Comparison of ENCODE assay signal across 9 mouse cellular contexts in genomic region chr7:127613501-127613900, GRCm38 (mm10). TPM values are rescaled to one million over a fixed set of nuclear protein-coding genes. Genes with fewer than 3 reads are reported as not detected.
DNase-seq lines count a peak whose midpoint lies in the region; ATAC-seq and TF ChIP-seq lines count a peak whose summit lies in the region.
"Had no signal": no experiment of that assay in that cellular context is flagged by ENCODE, and none has a peak within 500 bp of the region (broad histone marks: within the 10 kb centered on the region; RNA-seq: fewer than 3 reads in every experiment).

No protein-coding gene starts in this region.

- WGBS in heart, embryonic 10.5 days = 82% methylated on average over 8 of the region's 8 CpGs
- 86% methylated on average over 8 of the region's 8 CpGs for WGBS in forebrain, embryonic 14.5 days
- 77% methylated on average over 8 of the region's 8 CpGs for WGBS in kidney, embryonic 14.5 days
- 86% methylated on average over 8 of the region's 8 CpGs for WGBS in midbrain, embryonic 16.5 days
- WGBS in thymus, adult 2 months = 96% methylated on average over 8 of the region's 8 CpGs

- H3K36me3 ChIP-seq in heart, embryonic 10.5 days = peaks cover 51% of the 10 kb centered on the region
- H3K36me3 ChIP-seq in forebrain, embryonic 14.5 days (ENCODE audit: control insufficient read depth, insufficient read depth, low read length) = peaks cover 43% of the 10 kb centered on the region
- H3K36me3 ChIP-seq in kidney, embryonic 14.5 days (ENCODE audit: control insufficient read depth, insufficient read depth, low read length) = peaks cover 42% of the 10 kb centered on the region
- H3K36me3 ChIP-seq in midbrain, embryonic 16.5 days (ENCODE audit: control insufficient read depth, insufficient read depth, low read length) = peaks cover 33% of the 10 kb centered on the region
- H3K36me3 ChIP-seq in thymus, adult 2 months (ENCODE audit: control insufficient read depth, insufficient read depth, low read length) = peaks cover 4% of the 10 kb centered on the region

- peak overlapping the region; percentile 85 for H3K4me2 ChIP-seq in forebrain, embryonic 14.5 days (ENCODE audit: low read length)
- peak overlapping the region; percentile 81; the same call in 1 of the 2 replicates for H3K4me2 ChIP-seq in kidney, embryonic 14.5 days (replicated peaks; ENCODE audit: low read depth, low read length)
- H3K4me2 ChIP-seq in midbrain, embryonic 16.5 days (ENCODE audit: low read length) = peak overlapping the region; percentile 95

- no peaks in the 10 kb centered on the region for H3K27me3 ChIP-seq in heart, embryonic 10.5 days (ENCODE audit: insufficient read depth, poor library complexity, severe bottlenecking)
- no peaks in the 10 kb centered on the region for H3K27me3 ChIP-seq in forebrain, embryonic 14.5 days (replicated peaks; ENCODE audit: control insufficient read depth, insufficient read depth, low read length)
- no peaks in the 10 kb centered on the region for H3K27me3 ChIP-seq in kidney, embryonic 14.5 days (ENCODE audit: control insufficient read depth, insufficient read depth, low read length)
- no peaks in the 10 kb centered on the region for H3K27me3 ChIP-seq in midbrain, embryonic 16.5 days (ENCODE audit: control insufficient read depth, insufficient read depth, low read depth, low read length)
- no peaks in the 10 kb centered on the region for H3K27me3 ChIP-seq in thymus, adult 2 months (ENCODE audit: control insufficient read depth, insufficient read depth, low read length)

- H3K4me1 ChIP-seq in heart, embryonic 10.5 days = peaks cover 23% of the 10 kb centered on the region
- peaks cover 17% of the 10 kb centered on the region for H3K4me1 ChIP-seq in forebrain, embryonic 14.5 days (ENCODE audit: control insufficient read depth, insufficient read depth, low read length)
- H3K4me1 ChIP-seq in kidney, embryonic 14.5 days (ENCODE audit: control insufficient read depth, insufficient read depth, low read length) = peaks cover 14% of the 10 kb centered on the region
- H3K4me1 ChIP-seq in midbrain, embryonic 16.5 days (ENCODE audit: control insufficient read depth, insufficient read depth, low read length) = peaks cover 23% of the 10 kb centered on the region
- H3K4me1 ChIP-seq in thymus, adult 2 months (replicated peaks; ENCODE audit: control insufficient read depth, insufficient read depth, low read length) = peaks cover 18% of the 10 kb centered on the region

- TF ChIP-seq CTCF in thymus, adult 2 months (IDR thresholded peaks at IDR 0.05; ENCODE audit: borderline replicate concordance, control insufficient read depth, extremely low read depth, insufficient read depth, low read length, poor library complexity) = no peak

- no peak for ATAC-seq in forebrain, embryonic 14.5 days
- ATAC-seq in kidney, embryonic 14.5 days (ENCODE audit: low FRiP score, low TSS enrichment) = no peak
- no peak for ATAC-seq in midbrain, embryonic 16.5 days

- no peak for DNase-seq in heart, embryonic 10.5 days (ENCODE audit: low spot score)
- DNase-seq in heart, postnatal 4 days = no peak
- DNase-seq in forebrain, embryonic 14.5 days (ENCODE audit: low spot score) = no peak
- DNase-seq in ovary, postnatal 14 days (ENCODE audit: low spot score) = no peak
- DNase-seq in thymus, adult 2 months = no peak
- no peak for DNase-seq in thymus, postnatal 25 days

- peaks cover 16% of the 10 kb centered on the region for H3K9me3 ChIP-seq in heart, embryonic 10.5 days
- no peaks in the 10 kb centered on the region for H3K9me3 ChIP-seq in forebrain, embryonic 14.5 days (replicated peaks; ENCODE audit: control insufficient read depth, low read length)
- 0 out of 2 replicates have a peak, but pooled peaks cover 2% of the 10 kb centered on the region for H3K9me3 ChIP-seq in kidney, embryonic 14.5 days (ENCODE audit: control insufficient read depth, low read length)
- no peaks in the 10 kb centered on the region for H3K9me3 ChIP-seq in midbrain, embryonic 16.5 days (replicated peaks; ENCODE audit: control insufficient read depth, low read length, poor library complexity, severe bottlenecking)

- no peak for TF ChIP-seq POLR2A in thymus, adult 2 months (IDR thresholded peaks at IDR 0.05; ENCODE audit: control insufficient read depth, extremely low read depth, insufficient read depth, low read length, poor library complexity)

- H3K27ac ChIP-seq in heart, embryonic 10.5 days = no peak overlapping the region
- no peak overlapping the region for H3K27ac ChIP-seq in forebrain, embryonic 14.5 days (ENCODE audit: low read depth, low read length)
- H3K27ac ChIP-seq in kidney, embryonic 14.5 days (ENCODE audit: low read depth, low read length) = no peak overlapping the region
- no peak overlapping the region for H3K27ac ChIP-seq in midbrain, embryonic 16.5 days (ENCODE audit: low read length)
- H3K27ac ChIP-seq in thymus, adult 2 months (ENCODE audit: control insufficient read depth, insufficient read depth, low read length) = no peak overlapping the region

- peak overlapping the region; percentile 95; the same call in 1 of the 2 replicates for H3K9ac ChIP-seq in forebrain, embryonic 14.5 days (ENCODE audit: low read length)
- peak overlapping the region; percentile 98; the same call in 1 of the 2 replicates for H3K9ac ChIP-seq in kidney, embryonic 14.5 days (ENCODE audit: low read depth, low read length)
- H3K9ac ChIP-seq in midbrain, embryonic 16.5 days (ENCODE audit: low read depth, low read length) = no peak overlapping the region

- peak overlapping the region; percentile 99 for H3K4me3 ChIP-seq in heart, embryonic 10.5 days
- peak overlapping the region; percentile 99; the same call in 1 of the 2 replicates for H3K4me3 ChIP-seq in forebrain, embryonic 14.5 days (ENCODE audit: low read depth, low read length)
- H3K4me3 ChIP-seq in kidney, embryonic 14.5 days (ENCODE audit: low read length) = peak overlapping the region; percentile 99; the same call in 1 of the 2 replicates
- peak overlapping the region; percentile 100; the same call in 1 of the 2 replicates for H3K4me3 ChIP-seq in midbrain, embryonic 16.5 days (ENCODE audit: low read depth, low read length)
- H3K4me3 ChIP-seq in thymus, adult 2 months (ENCODE audit: control insufficient read depth, insufficient read depth, low read length) = no peak overlapping the region

RNA-seq across cellular contexts. Expression of gene Zfp629, which starts 2.1 kb away (rescaled TPM):
- polyA plus RNA-seq in heart, embryonic 10.5 days (2016; fragmentation: Nextera tagmentation; extraction: Ambion mirVana) = 13.0 and 13.8 TPM in 2 replicates
- 10 to 100 TPM; 31.8 to 38.0 TPM for total RNA-seq in heart, postnatal 4 days (2021)
- 20.8 and 24.2 TPM in 2 replicates for polyA plus RNA-seq in forebrain, embryonic 14.5 days (2014; fragmentation: Nextera tagmentation; extraction: Ambion mirVana)
- 14.0 and 23.5 TPM in 2 replicates for polyA plus RNA-seq in kidney, embryonic 14.5 days (2014; fragmentation: Nextera tagmentation; extraction: Ambion mirVana)
- 18.3 and 22.4 TPM in 2 replicates for polyA plus RNA-seq in midbrain, embryonic 16.5 days (2015; fragmentation: Nextera tagmentation; extraction: Ambion mirVana)
- 27.7 and 33.1 TPM in 2 replicates for polyA plus RNA-seq in thymus, adult 2 months (2012; rRNA removed)

RNA-seq across cellular contexts. Expression of gene Rnf40, which starts 24.9 kb away (rescaled TPM):
- 37.5 and 46.3 TPM in 2 replicates for polyA plus RNA-seq in heart, embryonic 10.5 days (2016; fragmentation: Nextera tagmentation; extraction: Ambion mirVana)
- total RNA-seq in heart, postnatal 4 days (2021) = 10 to 100 TPM; 47.8 to 49.7 TPM
- polyA plus RNA-seq in forebrain, embryonic 14.5 days (2014; fragmentation: Nextera tagmentation; extraction: Ambion mirVana) = 26.2 and 39.6 TPM in 2 replicates
- 25.5 and 41.5 TPM in 2 replicates for polyA plus RNA-seq in kidney, embryonic 14.5 days (2014; fragmentation: Nextera tagmentation; extraction: Ambion mirVana)
- polyA plus RNA-seq in midbrain, embryonic 16.5 days (2015; fragmentation: Nextera tagmentation; extraction: Ambion mirVana) = 50.3 and 56.7 TPM in 2 replicates
- polyA plus RNA-seq in thymus, adult 2 months (2012; rRNA removed) = 65.9 and 67.4 TPM in 2 replicates

RNA-seq across cellular contexts. Expression of gene Ccdc189, which starts 25.1 kb away (rescaled TPM):
- polyA plus RNA-seq in heart, embryonic 10.5 days (2016; fragmentation: Nextera tagmentation; extraction: Ambion mirVana) = 9.5 and 10.2 TPM in 2 replicates
- 1 to 10 TPM; 6.5 to 9.2 TPM for total RNA-seq in heart, postnatal 4 days (2021)
- 12.5 and 12.8 TPM in 2 replicates for polyA plus RNA-seq in forebrain, embryonic 14.5 days (2014; fragmentation: Nextera tagmentation; extraction: Ambion mirVana)
- 12.7 and 14.5 TPM in 2 replicates for polyA plus RNA-seq in kidney, embryonic 14.5 days (2014; fragmentation: Nextera tagmentation; extraction: Ambion mirVana)
- polyA plus RNA-seq in midbrain, embryonic 16.5 days (2015; fragmentation: Nextera tagmentation; extraction: Ambion mirVana) = 10.2 and 11.9 TPM in 2 replicates
- 1.5 and 2.9 TPM in 2 replicates for polyA plus RNA-seq in thymus, adult 2 months (2012; rRNA removed)

RNA-seq across cellular contexts. Expression of gene Phkg2, which starts 40.4 kb away (rescaled TPM):
- polyA plus RNA-seq in heart, embryonic 10.5 days (2016; fragmentation: Nextera tagmentation; extraction: Ambion mirVana) = 44.2 and 46.6 TPM in 2 replicates
- total RNA-seq in heart, postnatal 4 days (2021) = 10 to 100 TPM; 18.1 to 19.4 TPM
- 59.5 and 62.2 TPM in 2 replicates for polyA plus RNA-seq in forebrain, embryonic 14.5 days (2014; fragmentation: Nextera tagmentation; extraction: Ambion mirVana)
- polyA plus RNA-seq in kidney, embryonic 14.5 days (2014; fragmentation: Nextera tagmentation; extraction: Ambion mirVana) = 37.8 and 39.8 TPM in 2 replicates
- polyA plus RNA-seq in midbrain, embryonic 16.5 days (2015; fragmentation: Nextera tagmentation; extraction: Ambion mirVana) = 59.4 and 62.5 TPM in 2 replicates
- 193 and 202 TPM in 2 replicates for polyA plus RNA-seq in thymus, adult 2 months (2012; rRNA removed)

RNA-seq across cellular contexts. Expression of gene Tmem265, which starts 52.3 kb away (rescaled TPM):
- polyA plus RNA-seq in heart, embryonic 10.5 days (2016; fragmentation: Nextera tagmentation; extraction: Ambion mirVana) = 4.7 and 5.2 TPM in 2 replicates
- under 1 TPM in 1 of 2 experiments, not detected in 1; 0.45 TPM for total RNA-seq in heart, postnatal 4 days (2021)
- 4.1 and 4.7 TPM in 2 replicates for polyA plus RNA-seq in forebrain, embryonic 14.5 days (2014; fragmentation: Nextera tagmentation; extraction: Ambion mirVana)
- polyA plus RNA-seq in kidney, embryonic 14.5 days (2014; fragmentation: Nextera tagmentation; extraction: Ambion mirVana) = 6.3 and 10.0 TPM in 2 replicates
- 8.5 and 9.4 TPM in 2 replicates for polyA plus RNA-seq in midbrain, embryonic 16.5 days (2015; fragmentation: Nextera tagmentation; extraction: Ambion mirVana)
- polyA plus RNA-seq in thymus, adult 2 months (2012; rRNA removed) = 12.5 and 12.8 TPM in 2 replicates
- polyA plus RNA-seq: C2C12 had no signal
